Mouse (Mus musculus): ENCODE results near the gene Gm9736. TPM values are rescaled to one million over a fixed set of nuclear protein-coding genes. Genes with fewer than 3 reads are reported as not detected.
"Not testable (repeated sequence)": the region's sequence is repeated elsewhere in the genome, so short reads cannot be mapped to it uniquely, and the experiment has no call there.

Gm9736 gene
- polyA plus RNA-seq, 1 experiment: not detected

GRCm38 (mm10) chr10:77738929-77739328 is 12.2 kb downstream of the Gm9736 start:
- Histone ChIP-seq H3K27me3 (ENCODE audit: control insufficient read depth, insufficient read depth, low read length) (no peaks in the 10 kb centered on the region), H3K4me3 (ENCODE audit: low read depth, low read length) (no peak overlapping the region), H3K27ac (ENCODE audit: insufficient read depth, low read depth, low read length) (no peak overlapping the region), H3K4me1 (ENCODE audit: control insufficient read depth, insufficient read depth, insufficient read length, low read length) (no peaks in the 10 kb centered on the region), H3K36me3 (ENCODE audit: control insufficient read depth, insufficient read depth, low read length) (no peaks in the 10 kb centered on the region)
- no peak for TF ChIP-seq POLR2A (IDR thresholded peaks at IDR 0.05; ENCODE audit: low read depth, low read length)
- WGBS: 79% methylated on average over 4 of the region's 4 CpGs

- no peak for TF ChIP-seq POLR2A (IDR thresholded peaks at IDR 0.05; ENCODE audit: low read depth, low read length)
- TF ChIP-seq CTCF (IDR thresholded peaks at IDR 0.05; ENCODE audit: extremely low read depth, insufficient read length, insufficient replicate concordance, low read depth, low read length): no peak
- no peaks in the 10 kb centered on the region for H3K27me3 ChIP-seq (ENCODE audit: control insufficient read depth, insufficient read depth, low read length)
- WGBS: 95% methylated on average over 1 of the region's 1 CpGs
- H3K4me3 ChIP-seq (ENCODE audit: low read depth, low read length): no peak overlapping the region
- no peaks in the 10 kb centered on the region for H3K4me1 ChIP-seq (ENCODE audit: control insufficient read depth, insufficient read depth, insufficient read length, low read length)
- H3K36me3 ChIP-seq (ENCODE audit: control insufficient read depth, insufficient read depth, low read length): no peaks in the 10 kb centered on the region
- H3K27ac ChIP-seq (ENCODE audit: insufficient read depth, low read depth, low read length): no peak overlapping the region
Measured at GRCm38 (mm10) chr10:77735928-77736327, 15.2 kb downstream of the Gm9736 start.

DNA sequence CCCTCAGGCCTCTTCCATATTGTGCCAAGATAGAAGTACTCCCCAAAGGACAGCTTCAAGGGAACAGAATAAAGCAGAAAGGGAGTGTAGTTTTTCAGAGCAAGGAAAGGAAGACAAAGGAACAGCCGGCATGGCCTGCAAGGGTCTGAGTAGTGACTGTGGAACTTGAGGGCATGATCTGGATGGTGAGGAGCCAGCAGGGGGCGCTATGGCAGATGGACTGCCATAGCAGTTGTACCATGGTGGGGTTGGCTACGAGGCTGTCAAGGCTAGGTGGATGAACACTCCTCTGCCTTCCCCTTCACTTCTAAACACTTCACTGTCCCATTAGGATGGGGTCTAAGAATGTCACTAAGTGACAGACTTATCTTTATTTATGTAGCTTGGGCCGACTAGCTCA is 21.9 kb downstream of the Gm9736 start:
- Histone ChIP-seq H3K4me1 (ENCODE audit: control insufficient read depth, insufficient read depth, insufficient read length, low read length) (no peaks in the 10 kb centered on the region), H3K27me3 (ENCODE audit: control insufficient read depth, insufficient read depth, low read length) (no peaks in the 10 kb centered on the region), H3K36me3 (ENCODE audit: control insufficient read depth, insufficient read depth, low read length) (no peaks in the 10 kb centered on the region), H3K27ac (ENCODE audit: insufficient read depth, low read depth, low read length) (no peak overlapping the region), H3K4me3 (ENCODE audit: low read depth, low read length) (no peak overlapping the region)
- WGBS: 58% methylated on average over 4 of the region's 4 CpGs
- peak; percentile 52; the same call in 1 of the 2 replicates for TF ChIP-seq CTCF (IDR thresholded peaks at IDR 0.05; ENCODE audit: extremely low read depth, insufficient read length, insufficient replicate concordance, low read depth, low read length)
- TF ChIP-seq POLR2A (IDR thresholded peaks at IDR 0.05; ENCODE audit: low read depth, low read length): no peak

DNA sequence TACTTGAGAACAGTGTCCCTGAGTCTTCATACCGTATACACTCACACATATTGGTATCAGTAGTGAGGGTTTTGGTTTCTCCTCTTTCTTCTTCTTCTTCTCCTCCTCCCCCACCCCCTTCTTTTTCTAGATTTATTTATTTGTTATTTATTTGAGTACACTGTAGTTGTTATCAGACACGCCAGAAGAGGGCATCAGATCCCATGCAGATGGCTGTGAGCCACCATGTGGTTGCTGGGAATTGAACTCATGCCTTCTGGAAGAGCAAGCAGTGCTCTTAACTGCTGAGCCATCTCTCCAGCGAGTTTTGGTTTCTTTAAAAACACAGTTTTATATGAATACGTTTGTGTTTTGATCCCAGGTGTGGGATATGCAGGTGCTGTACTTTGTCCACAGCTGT is 22.9 kb downstream of the Gm9736 start:
- Histone ChIP-seq H3K27me3 (ENCODE audit: control insufficient read depth, insufficient read depth, low read length) (no peaks in the 10 kb centered on the region), H3K4me3 (ENCODE audit: low read depth, low read length) (no peak overlapping the region), H3K27ac (ENCODE audit: insufficient read depth, low read depth, low read length) (no peak overlapping the region), H3K36me3 (ENCODE audit: control insufficient read depth, insufficient read depth, low read length) (no peaks in the 10 kb centered on the region), H3K4me1 (ENCODE audit: control insufficient read depth, insufficient read depth, insufficient read length, low read length) (no peaks in the 10 kb centered on the region)
- TF ChIP-seq CTCF (IDR thresholded peaks at IDR 0.05; ENCODE audit: extremely low read depth, insufficient read length, insufficient replicate concordance, low read depth, low read length) (no peak), POLR2A (IDR thresholded peaks at IDR 0.05; ENCODE audit: low read depth, low read length) (no peak)
- 39% methylated on average over 4 of the region's 4 CpGs for WGBS

DNA sequence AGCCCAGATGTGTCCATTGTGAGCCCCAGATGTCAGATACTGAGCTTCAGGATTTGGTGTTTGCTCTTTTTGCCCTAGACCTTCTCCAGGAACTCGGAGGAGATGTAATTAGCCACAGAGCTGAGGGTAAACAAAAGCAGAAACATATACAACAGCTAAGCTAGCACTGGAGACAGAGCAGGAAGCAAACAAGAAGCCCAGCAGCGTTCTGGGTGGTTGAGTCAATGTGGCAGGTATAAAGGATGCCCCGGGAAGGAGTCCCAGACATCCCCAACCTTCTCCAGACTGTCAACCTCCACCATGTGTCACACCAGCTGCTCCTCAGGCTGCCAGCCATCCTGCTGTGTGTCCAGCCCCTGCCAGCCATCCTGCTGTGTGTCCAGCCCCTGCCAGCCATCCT is 25.0 kb downstream of the Gm9736 start, which contains the start of gene Gm10100:
TSS of gene Gm10100 (plus strand) at position 301 of the 400 bp plus-strand sequence.
- no peaks in the 10 kb centered on the region for H3K4me1 ChIP-seq (ENCODE audit: control insufficient read depth, insufficient read depth, insufficient read length, low read length)
- no peak within 1 kb of the TSS for H3K27ac ChIP-seq (ENCODE audit: insufficient read depth, low read depth, low read length)
- WGBS: 50% methylated on average over 3 of the region's 3 CpGs
- no peaks in the 10 kb centered on the region for H3K27me3 ChIP-seq (ENCODE audit: control insufficient read depth, insufficient read depth, low read length)
- H3K4me3 ChIP-seq (ENCODE audit: low read depth, low read length): no peak within 1 kb of the TSS
- TF ChIP-seq POLR2A (IDR thresholded peaks at IDR 0.05; ENCODE audit: low read depth, low read length) (no peak), CTCF (IDR thresholded peaks at IDR 0.05; ENCODE audit: extremely low read depth, insufficient read length, insufficient replicate concordance, low read depth, low read length) (no peak)
- no peaks in the 10 kb centered on the region for H3K36me3 ChIP-seq (ENCODE audit: control insufficient read depth, insufficient read depth, low read length)

GRCm38 (mm10) chr10:77724855-77725254 is 26.3 kb downstream of the Gm9736 start:
- H3K27ac ChIP-seq (ENCODE audit: insufficient read depth, low read depth, low read length): no peak overlapping the region
- no peak overlapping the region for H3K4me3 ChIP-seq (ENCODE audit: low read depth, low read length)
- no peak for TF ChIP-seq CTCF (IDR thresholded peaks at IDR 0.05; ENCODE audit: extremely low read depth, insufficient read length, insufficient replicate concordance, low read depth, low read length)
- no peaks in the 10 kb centered on the region for H3K36me3 ChIP-seq (ENCODE audit: control insufficient read depth, insufficient read depth, low read length)
- H3K27me3 ChIP-seq (ENCODE audit: control insufficient read depth, insufficient read depth, low read length): no peaks in the 10 kb centered on the region
- no peaks in the 10 kb centered on the region for H3K4me1 ChIP-seq (ENCODE audit: control insufficient read depth, insufficient read depth, insufficient read length, low read length)
- whole genome bisulfite sequencing: 77% methylated on average over 8 of the region's 8 CpGs

- H3K27me3 ChIP-seq (ENCODE audit: control insufficient read depth, insufficient read depth, low read length); H3K4me1 ChIP-seq (ENCODE audit: control insufficient read depth, insufficient read depth, insufficient read length, low read length); H3K27ac ChIP-seq (ENCODE audit: insufficient read depth, low read depth, low read length); H3K4me3 ChIP-seq (ENCODE audit: low read depth, low read length); H3K36me3 ChIP-seq (ENCODE audit: control insufficient read depth, insufficient read depth, low read length): not testable (repeated sequence)
- 79% methylated on average over 1 of the region's 1 CpGs for WGBS
Measured at GRCm38 (mm10) chr10:77720299-77720698, 30.9 kb downstream of the Gm9736 start, which contains the start of gene Krtap12-1. TSS of gene Krtap12-1 (plus strand) at chr10:77720599.

- H3K27me3 ChIP-seq (ENCODE audit: control insufficient read depth, insufficient read depth, low read length): no peaks in the 10 kb centered on the region
- no peak within 1 kb of the TSS for H3K4me3 ChIP-seq (ENCODE audit: low read depth, low read length)
- TF ChIP-seq CTCF (IDR thresholded peaks at IDR 0.05; ENCODE audit: extremely low read depth, insufficient read length, insufficient replicate concordance, low read depth, low read length) (no peak), POLR2A (IDR thresholded peaks at IDR 0.05; ENCODE audit: low read depth, low read length) (no peak)
- no peak within 1 kb of the TSS for H3K27ac ChIP-seq (ENCODE audit: insufficient read depth, low read depth, low read length)
- no peaks in the 10 kb centered on the region for H3K36me3 ChIP-seq (ENCODE audit: control insufficient read depth, insufficient read depth, low read length)
- WGBS: 84% methylated on average over 1 of the region's 1 CpGs
- no peaks in the 10 kb centered on the region for H3K4me1 ChIP-seq (ENCODE audit: control insufficient read depth, insufficient read depth, insufficient read length, low read length)
Measured at GRCm38 (mm10) chr10:77715507-77715906, 35.6 kb downstream of the Gm9736 start, which contains the start of gene Gm10142. TSS of gene Gm10142 (plus strand) at chr10:77715807.
